Mouse (Mus musculus) spleen, adult 2 months (tissue): ENCODE data around the gene Pitpnm2. TPM values are rescaled to one million over a fixed set of nuclear protein-coding genes. Genes with fewer than 3 reads are reported as not detected.

Experiments used
- DNase-seq, 2 experiments: peaks; one replicate each; pipeline versions ENCODE4 v3.0.0 to v3.0.0-alpha.2; 2012 to 2021; ENCODE audit warnings: low spot score in 2 of 2, low read depth in 1 of 2
- H3K27ac ChIP-seq: fragments of 200-500 bp; 2 replicates; pipeline ENCODE4 v1.5.1; 2012; ENCODE audit warnings: low read length, inconsistent platforms; ENCODE audit not compliant: insufficient read depth
- H3K27me3 ChIP-seq: fragments of 200-500 bp; 2 replicates; pipeline ENCODE4 v1.6.1; 2012; ENCODE audit warnings: mild to moderate bottlenecking, moderate library complexity, low read length, inconsistent platforms; ENCODE audit not compliant: control insufficient read depth, insufficient read depth
- H3K36me3 ChIP-seq: fragments of 200-500 bp; 2 replicates; pipeline ENCODE4 v1.6.1; 2012; ENCODE audit warnings: mild to moderate bottlenecking, low read length, inconsistent platforms; ENCODE audit not compliant: control insufficient read depth, insufficient read depth
- H3K4me1 ChIP-seq: fragments of 200-500 bp; 2 replicates; pipeline ENCODE4 v1.6.1; 2011; ENCODE audit warnings: inconsistent platforms; ENCODE audit not compliant: control insufficient read depth, insufficient read depth, insufficient read length
- H3K4me3 ChIP-seq: fragments of 200-500 bp; 2 replicates; pipeline ENCODE4 v1.5.1; 2011; ENCODE audit warnings: mild to moderate bottlenecking, inconsistent platforms; ENCODE audit not compliant: insufficient read depth, insufficient read length; ENCODE audit errors: extremely low read depth
- CTCF ChIP-seq: fragments of 200-500 bp; IDR thresholded peaks from 2 replicates; pipeline ENCODE4 v1.5.1; 2011; ENCODE audit warnings: mild to moderate bottlenecking, inconsistent platforms; ENCODE audit not compliant: insufficient read depth, insufficient read length, insufficient replicate concordance; ENCODE audit errors: extremely low read depth
- POLR2A ChIP-seq: fragments of 200-500 bp; IDR thresholded peaks from 2 replicates; pipeline ENCODE4 v1.6.1; 2011; ENCODE audit warnings: low read depth, low read length, inconsistent platforms
- WGBS: fragments of 180-500 bp; shearing (Covaris S2); methylation state at CpG from one replicate; pipeline ENCODE4 v1.1.7; 2018; 5-methylcytosine and 5-hydroxymethylcytosine counted together
- polyA plus RNA-seq: library from polyadenylated mRNA; depleted of rRNA; stranded (reverse); fragments of >200 nt; gene quantifications from 2 replicates; pipeline ENCODE4 v1.2.3, GENCODE M21; 2012

Pitpnm2 gene
- polyA plus RNA-seq, 1 experiment: 65.8 TPM

DNA sequence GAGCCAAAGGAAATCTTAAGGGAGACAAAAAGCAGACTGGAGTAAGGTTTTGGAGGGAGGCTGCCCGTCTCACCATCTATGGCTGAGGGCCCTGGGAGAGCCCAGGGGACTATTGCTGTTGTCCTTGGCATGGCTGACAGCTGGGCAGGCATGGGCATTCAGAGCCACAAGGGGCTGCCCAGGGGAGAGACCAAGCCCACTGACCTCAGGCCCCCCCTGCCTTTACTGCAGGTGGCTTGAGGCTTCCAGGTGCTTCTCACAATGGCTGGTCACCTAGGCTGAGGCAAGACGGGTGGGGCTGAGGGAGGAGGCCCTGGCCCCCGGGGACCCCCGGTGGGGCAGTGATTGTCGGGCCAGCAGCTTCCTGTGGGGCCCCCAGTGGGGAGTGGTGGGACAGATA lies 130.4 kb downstream of the Pitpnm2 start:
- peaks cover 23% of the 10 kb centered on the region for H3K36me3 ChIP-seq

DNA sequence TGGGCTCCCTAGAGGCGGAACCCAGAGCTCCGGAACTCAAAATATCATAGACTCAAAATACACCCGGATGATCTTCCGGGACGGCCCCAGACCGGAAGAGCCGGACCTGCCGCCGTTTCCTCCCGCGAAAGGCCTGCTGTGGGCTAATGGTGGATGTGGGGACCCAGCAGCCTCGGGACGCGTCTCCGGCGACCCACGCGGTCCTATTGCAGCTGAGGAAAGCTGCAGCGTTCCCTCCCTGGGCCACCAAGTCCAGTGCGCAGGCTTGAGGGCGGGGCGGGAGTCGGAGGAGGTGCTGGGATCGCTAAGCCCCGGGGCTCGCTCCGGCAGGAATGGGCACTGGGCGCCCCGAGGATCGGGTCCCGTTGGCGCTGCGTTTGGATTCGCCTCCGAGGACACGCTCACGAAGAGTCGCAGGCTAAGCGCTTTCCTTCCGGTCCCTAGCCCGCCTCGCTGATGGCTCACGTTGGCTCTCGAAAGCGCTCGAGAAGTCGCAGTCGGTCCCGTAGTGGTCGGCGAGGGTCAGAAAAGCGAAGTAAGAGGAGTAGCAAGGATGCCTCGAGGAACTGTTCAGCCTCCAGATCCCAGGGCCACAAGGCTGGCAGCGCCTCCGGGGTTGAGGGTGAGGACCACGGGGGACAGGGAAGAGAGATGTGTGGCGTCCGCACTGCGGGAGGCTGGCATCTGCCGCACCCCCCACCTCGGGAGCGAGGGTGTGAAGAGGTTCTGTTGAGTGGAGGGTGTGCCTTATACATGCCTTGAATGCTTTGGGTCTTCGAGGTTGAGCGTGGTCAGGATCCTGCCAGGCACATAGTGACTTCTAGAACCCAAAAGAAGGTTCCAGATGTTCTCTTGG lies 133.3 kb downstream of the Pitpnm2 start, which contains the start of gene Arl6ip4:
TSS of gene Arl6ip4 (plus strand) at position 100 of the 856 bp plus-strand sequence.
- Histone ChIP-seq H3K27me3 (no peaks in the 10 kb centered on the region), H3K4me3 (peak within 1 kb of the TSS; percentile 88), H3K36me3 (peaks cover 14% of the 10 kb centered on the region), H3K27ac (peak within 1 kb of the TSS; percentile 54), H3K4me1 (peaks cover 21% of the 10 kb centered on the region)
- TF ChIP-seq POLR2A (peak; percentile 41; the same call in 1 of the 2 replicates), CTCF (no peak)
- WGBS: 1% methylated on average over 64 of the region's 64 CpGs
- peak; percentile 57 to 61 for DNase-seq

More for the DNA sequence above, 130.4 kb downstream of the Pitpnm2 start:
- H3K27me3 ChIP-seq: no peaks in the 10 kb centered on the region
- no peak overlapping the region for H3K27ac ChIP-seq
- H3K4me1 ChIP-seq: peaks cover 13% of the 10 kb centered on the region
- H3K4me3 ChIP-seq: no peak overlapping the region
- WGBS: 39% methylated on average over 5 of the region's 5 CpGs
- no peak for TF ChIP-seq CTCF
- TF ChIP-seq POLR2A: no peak
- DNase-seq: no peak

DNA sequence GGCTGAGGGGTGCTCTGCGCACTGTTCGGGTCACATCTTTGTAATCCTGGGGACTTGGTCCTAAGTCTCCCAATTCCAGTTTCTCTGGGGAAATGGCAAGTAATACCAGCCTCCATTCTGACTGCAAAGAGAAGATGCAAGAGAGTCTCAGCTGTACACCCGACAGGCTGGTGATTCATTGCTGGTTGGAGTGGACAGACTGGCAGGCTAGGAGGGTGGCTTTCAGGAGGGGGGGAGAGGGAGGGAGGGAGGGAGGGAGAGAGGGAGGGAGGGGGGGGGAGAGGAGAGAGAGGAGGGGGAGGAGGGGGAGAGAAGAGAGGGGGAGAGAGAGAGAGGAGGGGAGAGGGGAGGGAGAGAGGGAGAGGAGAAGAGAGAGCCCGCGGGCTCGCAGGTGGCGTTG lies 134.0 kb downstream of the Pitpnm2 start:
- no peak for DNase-seq

DNA sequence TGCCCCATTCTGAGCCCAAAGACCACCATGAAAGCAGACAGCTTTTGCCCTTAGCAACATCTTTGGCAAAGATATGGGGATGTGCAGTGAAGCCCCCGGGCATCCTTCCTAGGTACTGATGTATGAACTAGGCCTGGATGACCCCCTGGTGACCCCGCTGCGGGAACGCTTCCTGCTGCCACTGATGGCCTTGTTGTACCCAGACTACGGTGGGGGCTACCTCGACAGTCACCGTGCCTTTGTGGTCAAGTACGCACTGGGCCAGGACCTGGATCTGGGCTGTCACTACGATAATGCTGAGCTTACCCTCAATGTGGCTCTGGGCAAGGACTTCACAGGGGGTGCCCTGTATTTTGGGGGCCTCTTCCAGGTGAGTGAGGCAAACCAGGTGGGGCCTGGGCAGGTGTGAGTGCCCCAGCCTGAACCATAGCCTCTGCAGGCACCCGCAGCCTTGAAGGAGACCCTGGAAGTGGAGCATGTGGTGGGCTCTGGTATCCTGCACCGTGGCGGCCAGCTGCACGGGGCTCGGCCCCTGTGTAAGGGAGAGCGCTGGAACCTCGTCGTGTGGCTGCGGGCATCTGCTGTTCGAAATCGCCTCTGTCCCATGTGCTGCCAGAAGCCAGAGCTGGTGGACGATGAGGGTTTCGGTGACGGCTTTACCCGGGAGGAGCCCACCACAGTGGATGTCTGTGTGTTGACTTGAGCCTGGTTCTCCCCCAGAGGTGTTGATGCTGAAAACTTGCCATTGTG lies 135.1 kb downstream of the Pitpnm2 start:
- WGBS: 95% methylated on average over 24 of the region's 24 CpGs
- no peak for TF ChIP-seq POLR2A
- no peak for TF ChIP-seq CTCF
- Histone ChIP-seq H3K36me3 (peaks cover 13% of the 10 kb centered on the region), H3K27ac (no peak overlapping the region), H3K4me1 (peaks cover 18% of the 10 kb centered on the region; the same call in 1 of the 2 replicates), H3K4me3 (no peak overlapping the region), H3K27me3 (no peaks in the 10 kb centered on the region)
- no peak for DNase-seq

More for the DNA sequence above, 134.0 kb downstream of the Pitpnm2 start:
- H3K4me3 ChIP-seq: peak overlapping the region; percentile 88; the same call in 1 of the 2 replicates
- TF ChIP-seq POLR2A: no peak
- no peak for TF ChIP-seq CTCF
- H3K27ac ChIP-seq: peak overlapping the region; percentile 54; the same call in 1 of the 2 replicates
- WGBS: 30% methylated on average over 7 of the region's 7 CpGs
- H3K36me3 ChIP-seq: peaks cover 13% of the 10 kb centered on the region
- H3K4me1 ChIP-seq: peaks cover 23% of the 10 kb centered on the region; the same call in 1 of the 2 replicates
- no peaks in the 10 kb centered on the region for H3K27me3 ChIP-seq

DNA sequence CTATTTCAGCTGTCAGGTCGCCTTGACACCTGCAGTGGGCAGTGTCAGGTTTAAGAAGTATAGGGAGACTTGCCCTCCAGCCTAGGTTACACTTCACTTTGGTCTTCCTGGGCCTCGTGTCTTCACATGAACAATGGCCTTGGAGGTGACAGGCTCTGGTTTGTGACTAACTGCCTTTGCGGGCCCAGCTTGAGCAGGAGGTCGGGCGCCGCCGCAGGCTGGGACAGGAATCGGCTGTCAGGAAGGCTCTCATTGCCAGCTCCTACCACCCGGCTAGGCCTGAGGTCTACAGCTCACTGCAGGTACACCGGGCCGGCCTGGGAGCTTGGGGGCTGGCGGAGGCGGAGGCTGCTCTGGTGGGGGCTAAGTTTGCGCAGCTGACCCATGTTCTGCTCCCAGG lies 136.5 kb downstream of the Pitpnm2 start:
- WGBS: 13% methylated on average over 14 of the region's 14 CpGs
- Histone ChIP-seq H3K36me3 (peaks cover 7% of the 10 kb centered on the region; the same call in 1 of the 2 replicates), H3K27me3 (no peaks in the 10 kb centered on the region), H3K27ac (no peak overlapping the region), H3K4me3 (peak overlapping the region; percentile 90; the same call in 1 of the 2 replicates), H3K4me1 (peaks cover 16% of the 10 kb centered on the region; the same call in 1 of the 2 replicates)
- no peak for TF ChIP-seq POLR2A
- 0 out of 2 replicates have a peak, but pooled peaks have one; percentile 11 for TF ChIP-seq CTCF
- DNase-seq: peak; percentile 32 to 52

DNA sequence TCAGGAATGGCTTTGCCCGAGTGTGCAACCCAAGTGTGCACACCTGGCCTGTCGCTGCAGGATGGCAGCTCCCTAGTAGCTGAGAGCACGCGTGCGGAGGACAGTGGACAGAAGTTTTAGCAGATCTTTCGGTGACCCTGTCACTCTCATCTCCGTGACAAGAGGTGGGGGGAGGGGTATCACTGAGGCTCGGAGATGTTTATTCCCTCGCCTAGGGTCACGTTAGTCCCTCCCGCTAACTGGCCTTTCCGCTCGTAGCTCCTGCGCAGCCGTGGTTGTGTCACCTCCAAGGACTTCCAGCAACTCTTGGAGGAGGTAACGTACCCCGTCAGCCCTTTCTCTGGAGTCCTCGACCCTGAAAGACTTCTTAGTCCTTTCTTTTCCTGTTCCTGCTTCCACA lies 137.0 kb downstream of the Pitpnm2 start:
- H3K36me3 ChIP-seq: peaks cover 4% of the 10 kb centered on the region; the same call in 1 of the 2 replicates
- peak in 1 of 2 experiments; percentile 28 for DNase-seq
- under 1% methylated on average over 18 of the region's 18 CpGs for WGBS

More for the DNA sequence above, 137.0 kb downstream of the Pitpnm2 start:
- Histone ChIP-seq H3K27me3 (no peaks in the 10 kb centered on the region), H3K27ac (peak overlapping the region; percentile 6; the same call in 1 of the 2 replicates), H3K4me1 (peaks cover 16% of the 10 kb centered on the region; the same call in 1 of the 2 replicates), H3K4me3 (peak overlapping the region; percentile 90)
- no peak for TF ChIP-seq POLR2A
- no peak for TF ChIP-seq CTCF
